In genomic region chr19:32298221-32298620, GRCm38 (mm10) we compare ENCODE assay signal across 20 mouse cellular contexts.
DNase-seq lines count a peak whose midpoint lies in the region; ATAC-seq and TF ChIP-seq lines count a peak whose summit lies in the region.
"Had no signal": no experiment of that assay in that cellular context is flagged by ENCODE, and none has a peak within 500 bp of the region (broad histone marks: within the 10 kb centered on the region; RNA-seq: fewer than 3 reads in every experiment).

No protein-coding gene starts in this region.

- H3K4me1 ChIP-seq in lung, postnatal 0 days (ENCODE audit: insufficient read depth, low read depth, low read length) = peaks cover 6% of the 10 kb centered on the region
- peaks cover 10% of the 10 kb centered on the region; the same call in 1 of the 2 replicates for H3K4me1 ChIP-seq in intestine, embryonic 15.5 days (replicated peaks)
- H3K4me1 ChIP-seq: hindbrain, embryonic 15.5 days had no signal

- no peak overlapping the region for H3K4me2 ChIP-seq in lung, postnatal 0 days (replicated peaks; ENCODE audit: low read depth, low read length)
- H3K4me2 ChIP-seq in intestine, embryonic 15.5 days (replicated peaks) = no peak overlapping the region
- H3K4me2 ChIP-seq: embryonic facial prominence, embryonic 13.5 days; hindbrain, embryonic 15.5 days; limb, embryonic 12.5 days; liver, embryonic 15.5 days; neural tube, embryonic 15.5 days had no signal

- no peaks in the 10 kb centered on the region for H3K36me3 ChIP-seq in lung, postnatal 0 days (ENCODE audit: insufficient read depth, low read length)
- H3K36me3 ChIP-seq in intestine, embryonic 15.5 days = no peaks in the 10 kb centered on the region
- H3K36me3 ChIP-seq: embryonic facial prominence, embryonic 13.5 days; hindbrain, embryonic 15.5 days; limb, embryonic 12.5 days; liver, embryonic 15.5 days; neural tube, embryonic 15.5 days had no signal

- no peaks in the 10 kb centered on the region for H3K9me3 ChIP-seq in lung, postnatal 0 days (ENCODE audit: low read length)
- no peaks in the 10 kb centered on the region for H3K9me3 ChIP-seq in intestine, embryonic 15.5 days
- H3K9me3 ChIP-seq: embryonic facial prominence, embryonic 13.5 days; heart, embryonic 10.5 days; hindbrain, embryonic 15.5 days; limb, embryonic 12.5 days; liver, embryonic 15.5 days; neural tube, embryonic 15.5 days had no signal

- TF ChIP-seq CTCF in lung, postnatal 0 days (IDR thresholded peaks at IDR 0.05) = no peak

- 57% methylated on average over 7 of the region's 7 CpGs for WGBS in lung, postnatal 0 days
- 67% methylated on average over 7 of the region's 7 CpGs for WGBS in intestine, embryonic 15.5 days

- TF ChIP-seq EP300 in lung, postnatal 0 days (IDR thresholded peaks at IDR 0.05) = peak; percentile 79; the same call in 1 of the 2 replicates

- peak; percentile 62 for DNase-seq in lung, postnatal 0 days (ENCODE audit: low spot score)
- DNase-seq in lung, postnatal 25 days (ENCODE audit: low spot score) = no peak
- no peak for DNase-seq in ovary, postnatal 36 days (ENCODE audit: low spot score)
- no peak for DNase-seq in right cerebral cortex, adult 18-20 months
- no peak for DNase-seq in neural tube, embryonic 10.5 days (ENCODE audit: extremely low spot score, low spot score)
- DNase-seq: cerebellum, adult 18-20 months; gastrocnemius, postnatal 25 days; heart, postnatal 10 days; kidney, adult 18-20 months; layer of hippocampus, adult 9-11 months; thymus, postnatal 4 days had no signal

- H3K4me3 ChIP-seq in lung, postnatal 0 days (ENCODE audit: low read depth, low read length) = no peak overlapping the region
- no peak overlapping the region for H3K4me3 ChIP-seq in intestine, embryonic 15.5 days (replicated peaks)
- H3K4me3 ChIP-seq: embryonic facial prominence, embryonic 13.5 days; heart, embryonic 10.5 days; hindbrain, embryonic 15.5 days; limb, embryonic 12.5 days; liver, embryonic 15.5 days; neural tube, embryonic 15.5 days had no signal

- no peaks in the 10 kb centered on the region for H3K27me3 ChIP-seq in lung, postnatal 0 days (replicated peaks; ENCODE audit: insufficient read depth, low read length)
- no peaks in the 10 kb centered on the region for H3K27me3 ChIP-seq in intestine, embryonic 15.5 days (replicated peaks)
- H3K27me3 ChIP-seq: embryonic facial prominence, embryonic 13.5 days; hindbrain, embryonic 15.5 days; limb, embryonic 12.5 days; liver, embryonic 15.5 days; neural tube, embryonic 15.5 days had no signal

- no peak overlapping the region for H3K27ac ChIP-seq in lung, postnatal 0 days (ENCODE audit: low read length)
- no peak overlapping the region for H3K27ac ChIP-seq in intestine, embryonic 15.5 days
- H3K27ac ChIP-seq: embryonic facial prominence, embryonic 13.5 days; heart, embryonic 10.5 days; hindbrain, embryonic 15.5 days; limb, embryonic 12.5 days; liver, embryonic 15.5 days; neural tube, embryonic 15.5 days had no signal

- H3K9ac ChIP-seq in lung, postnatal 0 days (replicated peaks; ENCODE audit: low read depth) = no peak overlapping the region
- H3K9ac ChIP-seq in intestine, embryonic 15.5 days = no peak overlapping the region
- H3K9ac ChIP-seq: embryonic facial prominence, embryonic 13.5 days; hindbrain, embryonic 15.5 days; limb, embryonic 12.5 days; liver, embryonic 15.5 days; neural tube, embryonic 15.5 days had no signal

- ATAC-seq in lung, postnatal 0 days = peak; percentile 62
- ATAC-seq in common myeloid progenitor, adult 5-6 weeks (replicated peaks; ENCODE audit: low read depth, poor library complexity, severe bottlenecking) = 0 out of 2 replicates have a peak, but pooled peaks have one; percentile 26
- ATAC-seq in intestine, embryonic 15.5 days = peak; percentile 70
- peak; percentile 89 for ATAC-seq in monocyte, adult 5-6 weeks (replicated peaks; ENCODE audit: insufficient number of reproducible peaks, low FRiP score, low TSS enrichment, poor library complexity, severe bottlenecking)

Comparison
In these comparisons a context has a peak if more than half of its experiments do, and no peak if none do; other contexts are left out.
1. ATAC-seq: peak in every context shown above with its lines; median percentile 89 in monocyte, adult 5-6 weeks; 70 in intestine, embryonic 15.5 days; 62 in lung, postnatal 0 days; 26 in common myeloid progenitor, adult 5-6 weeks.